Mouse (Mus musculus): ENCODE data around the gene Pign. TPM values are rescaled to one million over a fixed set of nuclear protein-coding genes. Genes with fewer than 3 reads are reported as not detected.

Gene Pign
- 20.2 and 20.8 TPM in 2 replicates for polyA plus RNA-seq (2014; fragmentation: Nextera tagmentation; extraction: Ambion mirVana)

GRCm38 (mm10) chr1:105663171-105663961, at the start of gene Pign, which contains the start of gene Relch:
Gene Pign (minus strand): TSS chr1:105663677.
Gene Relch (plus strand): TSS chr1:105663861.
- under 1% methylated on average over 41 of the region's 41 CpGs for WGBS
- peak; percentile 99 for ATAC-seq (ENCODE audit: insufficient read depth)
- Histone ChIP-seq H3K4me2 (peak within 1 kb of the TSS; percentile 89), H3K4me3 (ENCODE audit: low read depth, low read length) (peak within 1 kb of the TSS; percentile 98), H3K9me3 (ENCODE audit: low read depth, low read length) (no peaks in the 10 kb centered on the region), H3K36me3 (ENCODE audit: insufficient read depth) (no peaks in the 10 kb centered on the region), H3K27me3 (ENCODE audit: insufficient read depth, low read length) (no peaks in the 10 kb centered on the region), H3K4me1 (ENCODE audit: insufficient read depth) (0 out of 2 replicates have a peak, but pooled peaks cover 3% of the 10 kb centered on the region), H3K27ac (ENCODE audit: low read depth) (peak within 1 kb of the TSS; percentile 74), H3K9ac (peak within 1 kb of the TSS; percentile 85)
- DNase-seq: peak; percentile 99
- peak; percentile 40 for TF ChIP-seq CTCF (IDR thresholded peaks at IDR 0.05; ENCODE audit: low read depth)

GRCm38 (mm10) chr1:105712822-105713221, 49.3 kb upstream of the Pign start:
- DNase-seq: no peak
- 94% methylated on average over 2 of the region's 2 CpGs for WGBS
- H3K27me3 ChIP-seq (ENCODE audit: insufficient read depth, low read length): no peaks in the 10 kb centered on the region
- peaks cover 20% of the 10 kb centered on the region for H3K36me3 ChIP-seq (ENCODE audit: insufficient read depth)
- H3K4me2 ChIP-seq: no peak overlapping the region
- no peak for ATAC-seq (ENCODE audit: insufficient read depth)
- H3K9me3 ChIP-seq (ENCODE audit: low read depth, low read length): no peaks in the 10 kb centered on the region
- H3K9ac ChIP-seq: no peak overlapping the region
- H3K4me1 ChIP-seq (ENCODE audit: insufficient read depth): no peaks in the 10 kb centered on the region
- H3K27ac ChIP-seq (ENCODE audit: low read depth): no peak overlapping the region
- no peak for TF ChIP-seq CTCF (IDR thresholded peaks at IDR 0.05; ENCODE audit: low read depth)
- no peak overlapping the region for H3K4me3 ChIP-seq (ENCODE audit: low read depth, low read length)

DNA sequence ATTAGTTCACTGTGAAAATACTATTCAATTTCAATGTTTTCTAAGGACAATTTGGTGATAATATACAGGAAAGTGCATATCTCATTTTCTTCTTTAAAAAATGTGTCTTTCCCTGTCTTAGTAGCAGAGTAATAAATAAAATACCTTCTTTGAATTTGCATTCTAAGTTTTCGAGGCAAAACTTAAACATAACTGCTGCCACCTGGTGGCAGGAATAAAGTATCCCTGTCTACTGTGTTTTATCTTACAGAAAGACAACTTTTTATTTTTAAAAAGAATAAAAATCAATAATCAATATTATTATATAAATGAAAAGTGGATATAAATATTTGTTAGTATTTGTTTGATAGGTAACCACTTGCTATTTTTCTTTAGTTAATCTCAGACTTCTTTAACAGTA, 47.8 kb upstream of the Pign start:
- peak; percentile 52 for TF ChIP-seq CTCF (IDR thresholded peaks at IDR 0.05; ENCODE audit: low read depth)
- 34% methylated on average over 1 of the region's 1 CpGs for WGBS
- DNase-seq (peak; percentile 80), ATAC-seq (ENCODE audit: insufficient read depth) (no peak)
- Histone ChIP-seq H3K27me3 (ENCODE audit: insufficient read depth, low read length) (no peaks in the 10 kb centered on the region), H3K9me3 (ENCODE audit: low read depth, low read length) (no peaks in the 10 kb centered on the region), H3K9ac (no peak overlapping the region), H3K27ac (ENCODE audit: low read depth) (no peak overlapping the region), H3K4me2 (no peak overlapping the region), H3K36me3 (ENCODE audit: insufficient read depth) (peaks cover 23% of the 10 kb centered on the region), H3K4me1 (ENCODE audit: insufficient read depth) (no peaks in the 10 kb centered on the region), H3K4me3 (ENCODE audit: low read depth, low read length) (no peak overlapping the region)

GRCm38 (mm10) chr1:105709415-105709814, 45.9 kb upstream of the Pign start:
- peaks cover 26% of the 10 kb centered on the region for H3K36me3 ChIP-seq (ENCODE audit: insufficient read depth)
- H3K4me3 ChIP-seq (ENCODE audit: low read depth, low read length): no peak overlapping the region
- WGBS: 67% methylated on average over 2 of the region's 2 CpGs
- no peak for TF ChIP-seq CTCF (IDR thresholded peaks at IDR 0.05; ENCODE audit: low read depth)
- H3K27me3 ChIP-seq (ENCODE audit: insufficient read depth, low read length): no peaks in the 10 kb centered on the region
- H3K9me3 ChIP-seq (ENCODE audit: low read depth, low read length): no peaks in the 10 kb centered on the region
- no peaks in the 10 kb centered on the region for H3K4me1 ChIP-seq (ENCODE audit: insufficient read depth)
- H3K4me2 ChIP-seq: no peak overlapping the region
- ATAC-seq (ENCODE audit: insufficient read depth): no peak
- no peak overlapping the region for H3K27ac ChIP-seq (ENCODE audit: low read depth)
- no peak for DNase-seq
- H3K9ac ChIP-seq: no peak overlapping the region

- TF ChIP-seq CTCF (IDR thresholded peaks at IDR 0.05; ENCODE audit: low read depth): no peak
- H3K9ac ChIP-seq: no peak overlapping the region
- no peaks in the 10 kb centered on the region for H3K27me3 ChIP-seq (ENCODE audit: insufficient read depth, low read length)
- WGBS: 84% methylated on average over 4 of the region's 4 CpGs
- no peaks in the 10 kb centered on the region for H3K9me3 ChIP-seq (ENCODE audit: low read depth, low read length)
- H3K4me3 ChIP-seq (ENCODE audit: low read depth, low read length): no peak overlapping the region
- no peak overlapping the region for H3K4me2 ChIP-seq
- no peak overlapping the region for H3K27ac ChIP-seq (ENCODE audit: low read depth)
- H3K4me1 ChIP-seq (ENCODE audit: insufficient read depth): no peaks in the 10 kb centered on the region
- ATAC-seq (ENCODE audit: insufficient read depth): no peak
- peaks cover 7% of the 10 kb centered on the region for H3K36me3 ChIP-seq (ENCODE audit: insufficient read depth)
- no peak for DNase-seq
Observed at GRCm38 (mm10) chr1:105700984-105701530, 37.6 kb upstream of the Pign start.

DNA sequence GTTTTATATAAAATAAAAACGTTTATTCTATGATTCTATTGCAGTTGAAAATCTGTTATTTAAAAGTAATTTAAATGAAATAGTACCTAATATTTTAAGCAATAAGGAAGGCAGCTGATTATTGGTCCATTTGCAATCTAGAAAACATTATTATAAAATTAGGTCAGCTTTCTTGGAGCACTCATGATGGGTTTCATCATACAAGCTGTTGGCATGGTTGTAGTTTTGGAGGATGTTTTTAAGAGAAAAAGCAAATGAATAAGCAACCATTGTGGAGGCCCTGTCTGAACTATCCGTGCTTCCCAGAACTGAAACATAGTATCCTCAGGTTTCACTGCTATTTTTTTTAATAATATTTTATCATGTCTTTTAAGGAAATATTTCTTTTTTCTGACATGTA, 32.1 kb upstream of the Pign start:
- Histone ChIP-seq H3K9ac (no peak overlapping the region), H3K27me3 (ENCODE audit: insufficient read depth, low read length) (no peaks in the 10 kb centered on the region), H3K4me1 (ENCODE audit: insufficient read depth) (no peaks in the 10 kb centered on the region), H3K9me3 (ENCODE audit: low read depth, low read length) (no peaks in the 10 kb centered on the region), H3K4me2 (no peak overlapping the region), H3K27ac (ENCODE audit: low read depth) (no peak overlapping the region), H3K4me3 (ENCODE audit: low read depth, low read length) (no peak overlapping the region), H3K36me3 (ENCODE audit: insufficient read depth) (no peaks in the 10 kb centered on the region)
- WGBS: 82% methylated on average over 2 of the region's 2 CpGs
- DNase-seq: no peak
- TF ChIP-seq CTCF (IDR thresholded peaks at IDR 0.05; ENCODE audit: low read depth): no peak
- ATAC-seq (ENCODE audit: insufficient read depth): no peak

DNA sequence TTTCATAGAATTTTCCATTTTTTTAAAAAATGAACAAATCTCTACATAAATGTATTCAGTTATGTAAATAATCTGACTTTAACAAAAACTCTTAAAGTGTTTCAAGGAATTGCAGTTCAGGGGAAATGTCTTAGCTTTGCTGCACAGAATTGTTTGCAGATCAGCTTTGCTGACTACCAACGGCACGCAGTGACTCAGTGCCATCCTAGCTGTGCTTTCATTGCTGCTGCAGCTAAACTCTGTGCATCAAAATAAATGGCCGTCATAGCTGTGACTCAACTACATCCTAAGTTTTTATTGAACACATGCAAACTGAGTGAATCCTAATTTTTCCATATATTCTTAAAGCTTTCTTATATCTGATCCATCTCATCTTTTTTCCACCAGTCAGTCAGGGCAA, 22.0 kb upstream of the Pign start:
- Histone ChIP-seq H3K4me1 (ENCODE audit: insufficient read depth) (no peaks in the 10 kb centered on the region), H3K4me2 (no peak overlapping the region), H3K9me3 (ENCODE audit: low read depth, low read length) (no peaks in the 10 kb centered on the region), H3K27ac (ENCODE audit: low read depth) (no peak overlapping the region), H3K4me3 (ENCODE audit: low read depth, low read length) (no peak overlapping the region), H3K36me3 (ENCODE audit: insufficient read depth) (no peaks in the 10 kb centered on the region), H3K27me3 (ENCODE audit: insufficient read depth, low read length) (no peaks in the 10 kb centered on the region), H3K9ac (no peak overlapping the region)
- DNase-seq (no peak), ATAC-seq (ENCODE audit: insufficient read depth) (no peak)
- TF ChIP-seq CTCF (IDR thresholded peaks at IDR 0.05; ENCODE audit: low read depth): no peak
- 80% methylated on average over 3 of the region's 3 CpGs for WGBS
